Mouse (Mus musculus) lung, postnatal 0 days (tissue): ENCODE data around the gene Emid1. TPM values are rescaled to one million over a fixed set of nuclear protein-coding genes. Genes with fewer than 3 reads are reported as not detected.

Experiments used
- ATAC-seq: fragments of 200-750 bp; cut with Nextera tagmentation; 2 replicates; pipeline ENCODE4 v1.8.0; 2017; ENCODE audit warnings: moderate library complexity
- DNase-seq: peaks from one replicate; pipeline ENCODE4 v3.0.0-alpha.2; 2016; ENCODE audit warnings: low spot score
- H3K27ac ChIP-seq: fragments of 300-500 bp; sonication (generic); 2 replicates; pipeline ENCODE4 v1.5.1; 2014; ENCODE audit warnings: antibody characterized with exemption, mild to moderate bottlenecking, low read length, mixed read lengths
- H3K27me3 ChIP-seq: fragments of 300-500 bp; sonication (generic); replicated peaks from 2 replicates; pipeline ENCODE4 v1.6.1; 2014; ENCODE audit warnings: low read length, mixed read lengths; ENCODE audit not compliant: insufficient read depth
- H3K36me3 ChIP-seq: fragments of 300-500 bp; sonication (generic); 2 replicates; pipeline ENCODE4 v1.6.1; 2014; ENCODE audit warnings: low read length, mixed read lengths; ENCODE audit not compliant: insufficient read depth
- H3K4me1 ChIP-seq: fragments of 300-500 bp; sonication (generic); 2 replicates; pipeline ENCODE4 v1.6.1; 2014; ENCODE audit warnings: antibody characterized with exemption, low read depth, low read length, mixed read lengths; ENCODE audit not compliant: insufficient read depth
- H3K4me2 ChIP-seq: fragments of 300-500 bp; sonication (generic); replicated peaks from 2 replicates; pipeline ENCODE4 v1.6.1; 2014; ENCODE audit warnings: low read depth, mild to moderate bottlenecking, low read length, moderate library complexity, mixed read lengths
- H3K4me3 ChIP-seq: fragments of 300-500 bp; sonication (generic); 2 replicates; pipeline ENCODE4 v1.5.1; 2014; ENCODE audit warnings: low read depth, low read length
- H3K9ac ChIP-seq: fragments of 300-500 bp; sonication (generic); replicated peaks from 2 replicates; pipeline ENCODE4 v1.6.1; 2014; ENCODE audit warnings: low read depth, mild to moderate bottlenecking
- H3K9me3 ChIP-seq: fragments of 300-500 bp; sonication (generic); 2 replicates; pipeline ENCODE4 v1.6.1; 2016; ENCODE audit warnings: low read length, mixed read lengths
- CTCF ChIP-seq: IDR thresholded peaks from 2 replicates; pipeline ENCODE4 v1.5.1; 2016; ENCODE audit warnings: antibody characterized with exemption, mild to moderate bottlenecking
- EP300 ChIP-seq: IDR thresholded peaks from 2 replicates; pipeline ENCODE4 v1.6.1; 2016; ENCODE audit warnings: antibody characterized with exemption, mild to moderate bottlenecking, control low read depth
- WGBS: fragments of 180-500 bp; shearing (Covaris S2); extraction: QIAGEN DNeasy Blood & Tissue Kit; methylation state at CpG from one replicate; pipeline ENCODE4 v1.1.7; 2014; 5-methylcytosine and 5-hydroxymethylcytosine counted together
- polyA plus RNA-seq: library from polyadenylated mRNA; unstranded; fragments of >200 nt; fragmentation: Nextera tagmentation; extraction: Ambion mirVana; gene quantifications from 2 replicates; pipeline ENCODE4 v1.2.1, GENCODE M21; 2015

The Emid1 gene
- polyA plus RNA-seq, 1 experiment from 2014 or later: 67.5 TPM

GRCm38 (mm10) chr11:5075760-5076159, 76.3 kb downstream of the Emid1 start:
- no peak overlapping the region for H3K9ac ChIP-seq
- TF ChIP-seq EP300: no peak
- TF ChIP-seq CTCF: peak; percentile 31; the same call in 1 of the 2 replicates
- no peak overlapping the region for H3K27ac ChIP-seq
- H3K36me3 ChIP-seq: peaks cover 30% of the 10 kb centered on the region
- ATAC-seq (no peak), DNase-seq (no peak)
- no peaks in the 10 kb centered on the region for H3K27me3 ChIP-seq
- no peak overlapping the region for H3K4me3 ChIP-seq
- H3K4me2 ChIP-seq: no peak overlapping the region
- no peaks in the 10 kb centered on the region for H3K9me3 ChIP-seq
- H3K4me1 ChIP-seq: no peaks in the 10 kb centered on the region

DNA sequence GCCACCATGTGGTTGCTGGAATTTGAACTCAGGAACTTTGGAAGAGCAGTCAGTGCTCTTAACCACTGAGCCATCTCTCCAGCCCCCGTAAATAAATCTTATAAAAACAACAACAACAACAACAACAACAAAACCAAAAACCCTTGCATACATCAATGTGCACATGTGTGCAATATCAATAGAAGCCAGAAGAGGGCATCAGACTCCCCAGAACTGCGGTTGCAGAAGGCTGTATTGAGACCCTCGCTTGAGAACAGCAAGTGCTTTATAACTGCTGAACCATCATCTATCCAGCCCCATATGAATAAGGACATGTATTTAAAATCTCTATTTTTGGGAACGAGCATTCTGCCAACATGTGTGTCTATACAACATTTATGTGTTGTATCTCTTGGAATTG, 77.2 kb downstream of the Emid1 start:
- TF ChIP-seq CTCF: peak; percentile 66
- TF ChIP-seq EP300: no peak
- Histone ChIP-seq H3K9me3 (no peaks in the 10 kb centered on the region), H3K4me3 (no peak overlapping the region), H3K9ac (no peak overlapping the region), H3K27me3 (no peaks in the 10 kb centered on the region), H3K4me2 (no peak overlapping the region), H3K36me3 (peaks cover 26% of the 10 kb centered on the region), H3K27ac (no peak overlapping the region), H3K4me1 (no peaks in the 10 kb centered on the region)
- WGBS: 62% methylated on average over 4 of the region's 4 CpGs
- ATAC-seq (no peak), DNase-seq (peak; percentile 37)

DNA sequence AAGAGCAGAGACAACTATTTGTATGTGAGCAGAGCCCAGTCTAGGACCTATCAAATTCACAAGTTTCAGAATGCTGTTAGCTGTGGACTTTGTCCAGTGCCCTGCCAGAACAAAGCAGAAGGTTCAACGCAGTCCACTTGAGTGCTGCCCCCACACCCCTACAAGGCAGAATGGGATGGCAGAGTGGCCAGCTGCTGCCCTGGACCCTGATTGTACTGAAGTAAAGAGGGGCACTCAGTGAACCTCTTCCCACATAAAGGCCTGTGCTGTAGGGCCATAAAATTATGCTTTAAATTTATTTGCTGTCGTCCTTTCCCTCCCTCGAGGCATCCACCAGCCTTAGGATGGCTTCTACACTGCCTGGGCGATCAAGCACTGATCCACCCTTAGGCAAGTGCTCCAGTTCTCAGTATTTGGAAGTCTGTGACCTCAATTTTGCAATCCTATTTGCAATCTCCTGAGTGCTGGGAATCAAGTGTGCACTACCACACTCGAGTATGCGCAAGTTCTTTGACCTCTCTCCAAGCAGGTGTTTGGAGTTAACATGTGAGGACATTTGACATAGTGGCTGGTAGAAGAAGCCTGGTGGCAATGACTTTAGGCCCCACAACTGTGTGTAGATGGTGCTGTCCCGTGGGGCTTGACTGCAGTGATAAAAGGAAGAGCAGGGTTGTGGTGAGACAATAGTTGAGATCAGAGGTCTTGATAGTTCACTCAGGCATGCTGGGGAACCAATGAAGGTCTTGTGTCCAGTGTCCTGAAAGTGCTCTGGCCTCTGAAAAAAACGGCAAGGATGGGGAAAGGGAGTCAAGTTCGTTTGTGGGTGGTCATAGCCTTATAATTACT, 83.7 kb downstream of the Emid1 start:
- H3K36me3 ChIP-seq: peaks cover 24% of the 10 kb centered on the region

GRCm38 (mm10) chr11:5067063-5067462, 85.0 kb downstream of the Emid1 start:
- ATAC-seq (no peak), DNase-seq (no peak)
- Histone ChIP-seq H3K4me1 (peaks cover 19% of the 10 kb centered on the region), H3K36me3 (peaks cover 12% of the 10 kb centered on the region), H3K9ac (no peak overlapping the region), H3K4me3 (no peak overlapping the region), H3K4me2 (no peak overlapping the region), H3K27ac (no peak overlapping the region), H3K9me3 (no peaks in the 10 kb centered on the region), H3K27me3 (0 out of 2 replicates have a peak, but pooled peaks cover 5% of the 10 kb centered on the region)
- TF ChIP-seq CTCF (no peak), EP300 (no peak)

More for the DNA sequence above, 83.7 kb downstream of the Emid1 start:
- 66% methylated on average over 9 of the region's 9 CpGs for WGBS
- DNase-seq (peak; percentile 82), ATAC-seq (peak; percentile 45)
- H3K27me3 ChIP-seq: no peaks in the 10 kb centered on the region
- no peaks in the 10 kb centered on the region for H3K9me3 ChIP-seq
- no peak overlapping the region for H3K4me2 ChIP-seq
- no peak overlapping the region for H3K4me3 ChIP-seq
- TF ChIP-seq CTCF (no peak), EP300 (peak; percentile 69)
- H3K27ac ChIP-seq: no peak overlapping the region
- peaks cover 13% of the 10 kb centered on the region for H3K4me1 ChIP-seq
- H3K9ac ChIP-seq: no peak overlapping the region

GRCm38 (mm10) chr11:5065056-5065821, 86.8 kb downstream of the Emid1 start, which contains the start of gene Gas2l1:
Gene Gas2l1, minus strand, starts transcription at chr11:5065327.
- Histone ChIP-seq H3K4me3 (peak within 1 kb of the TSS; percentile 60), H3K4me2 (peak within 1 kb of the TSS; percentile 88), H3K36me3 (peaks cover 10% of the 10 kb centered on the region; the same call in 1 of the 2 replicates), H3K4me1 (peaks cover 29% of the 10 kb centered on the region), H3K9ac (peak within 1 kb of the TSS; percentile 48), H3K27me3 (peaks cover 16% of the 10 kb centered on the region), H3K27ac (peak within 1 kb of the TSS; percentile 28), H3K9me3 (no peaks in the 10 kb centered on the region)
- DNase-seq (peak; percentile 92), ATAC-seq (peak; percentile 79)
- no peak for TF ChIP-seq EP300
- peak; percentile 77 for TF ChIP-seq CTCF
- 1% methylated on average over 43 of the region's 50 CpGs for WGBS
